18 mouse cellular contexts compared by ENCODE assay signal in the genomic region with DNA sequence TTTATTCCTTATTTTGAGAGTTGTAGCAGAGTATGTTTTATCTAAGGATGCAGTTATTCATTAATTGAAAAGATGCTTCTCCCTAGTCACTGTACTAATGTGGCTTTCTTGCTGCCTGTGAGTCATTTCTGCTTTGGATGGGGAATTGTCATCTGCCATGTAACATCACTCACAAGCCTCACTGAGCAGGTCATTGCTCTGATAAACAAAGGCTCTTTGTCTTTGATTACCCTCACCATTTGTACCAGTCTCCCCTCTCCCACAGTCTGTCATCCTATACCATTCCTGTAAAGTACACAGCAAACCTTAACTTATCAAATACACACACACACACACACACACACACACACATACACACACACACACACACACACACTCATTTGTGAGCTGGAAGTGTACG. TPM values are rescaled to one million over a fixed set of nuclear protein-coding genes. Genes with fewer than 3 reads are reported as not detected.
A peak's percentile ranks its signal among the peaks of the same experiment; 100 is the strongest.
DNase-seq lines count a peak whose midpoint lies in the region.
"Had no signal": no experiment of that assay in that cellular context is flagged by ENCODE, and none has a peak within 500 bp of the region (broad histone marks: within the 10 kb centered on the region; RNA-seq: fewer than 3 reads in every experiment).

No protein-coding gene starts in this region.

- intact Hi-C loops in gastrocnemius, postnatal 14 days (cut with DNase I; ENCODE audit: low total_unique reads): no loop called here

- peak; percentile 40 for DNase-seq in 416B (ENCODE audit: low read depth)
- peak; percentile 6 for DNase-seq in brain, adult 2 months (ENCODE audit: low read depth, low spot score)
- DNase-seq in retina, postnatal 1 day: peak; percentile 91
- no peak for DNase-seq in layer of hippocampus, postnatal 14 days (ENCODE audit: low spot score in 2 of 2)
- DNase-seq in thymus, postnatal 14 days: no peak
- no peak for DNase-seq in gastrocnemius, postnatal 14 days
- DNase-seq in thymus, postnatal 10 days (ENCODE audit: low spot score in 2 of 2): no peak
- DNase-seq: adrenal gland, adult 8-10 months; adrenal gland, postnatal 14 days; adrenal gland, postnatal 36 days; cerebellum, adult 11-12 months; cerebellum, adult 2 months; cerebellum, adult 9-10 months; cerebellum, postnatal 10 days; cerebellum, postnatal 25 days; forebrain, postnatal 0 days had no signal

RNA-seq across cellular contexts. Expression of a gene that starts 16.1 kb away (rescaled TPM):
- not detected for total RNA-seq in layer of hippocampus, postnatal 14 days (2021)
- not detected for total RNA-seq in gastrocnemius, postnatal 14 days (2021)
- total RNA-seq: ES-E14, MEL had no signal

Comparison
In these comparisons a context has a peak if more than half of its experiments do, and no peak if none do; other contexts are left out.
1. DNase-seq: peak in 416B (single experiment), brain, adult 2 months (single experiment) and retina, postnatal 1 day (single experiment); none in layer of hippocampus, postnatal 14 days (0 of 2), thymus, postnatal 14 days (single experiment), gastrocnemius, postnatal 14 days (single experiment) and thymus, postnatal 10 days (0 of 2).